Mouse (Mus musculus) heart, adult 2 months (tissue): ENCODE measurements around the gene Tfpi. TPM values are rescaled to one million over a fixed set of nuclear protein-coding genes. Genes with fewer than 3 reads are reported as not detected.
A peak's percentile ranks its signal among the peaks of the same experiment; 100 is the strongest.

ENCODE experiments used
- DNase-seq, 2 experiments: peaks; one replicate each; pipeline ENCODE4 v3.0.0; 2021
- H3K27ac ChIP-seq: fragments of 200-600 bp; 2 replicates; pipeline ENCODE4 v1.8.1; 2022
- H3K27me3 ChIP-seq: fragments of 200-500 bp; 2 replicates; pipeline ENCODE4 v1.6.1; 2012; ENCODE audit warnings: mild to moderate bottlenecking, low read length, inconsistent platforms, mixed read lengths; ENCODE audit not compliant: control insufficient read depth, insufficient read depth
- H3K36me3 ChIP-seq: fragments of 200-500 bp; 2 replicates; pipeline ENCODE4 v1.6.1; 2012; ENCODE audit warnings: low read length, inconsistent platforms; ENCODE audit not compliant: control insufficient read depth, insufficient read depth
- H3K4me1 ChIP-seq: fragments of 200-500 bp; 2 replicates; pipeline ENCODE4 v1.6.1; 2011; ENCODE audit warnings: low read length; ENCODE audit not compliant: control insufficient read depth, insufficient read depth
- H3K4me3 ChIP-seq: fragments of 200-600 bp; 2 replicates; pipeline ENCODE4 v1.8.1; 2022
- H3K79me2 ChIP-seq: fragments of 200-500 bp; replicated peaks from 2 replicates; pipeline ENCODE4 v1.6.1; 2012; ENCODE audit warnings: mild to moderate bottlenecking, inconsistent platforms, low read length, moderate library complexity, mixed read lengths; ENCODE audit not compliant: control insufficient read depth, insufficient read depth
- H3K9ac ChIP-seq: fragments of 200-500 bp; 2 replicates; pipeline ENCODE4 v1.6.1; 2012; ENCODE audit warnings: low read depth, mild to moderate bottlenecking, control low read depth, inconsistent platforms, low read length, mixed read lengths
- CTCF ChIP-seq: fragments of 200-600 bp; IDR thresholded peaks from 2 replicates; pipeline ENCODE4 v1.8.1; 2022; ENCODE audit warnings: antibody characterized with exemption, mild to moderate bottlenecking, moderate library complexity
- EP300 ChIP-seq: fragments of 200-500 bp; IDR thresholded peaks from 2 replicates; pipeline ENCODE4 v1.6.1; 2011; ENCODE audit warnings: low read depth, low read length, control low read depth; ENCODE audit not compliant: insufficient read depth
- POLR2A ChIP-seq: fragments of 200-500 bp; IDR thresholded peaks from 2 replicates; pipeline ENCODE4 v1.6.1; 2011; ENCODE audit warnings: mild to moderate bottlenecking, low read depth, low read length, control low read depth; ENCODE audit not compliant: insufficient read depth
- WGBS: fragments of 180-500 bp; shearing (Covaris S2); methylation state at CpG from one replicate; pipeline ENCODE4 v1.1.7; 2018; 5-methylcytosine and 5-hydroxymethylcytosine counted together
- intact Hi-C: fragments of 180-260 bp; cut with DNase I; formaldehyde crosslinking; loops from one replicate; pipeline ENCODE4 v1.15.1; 2025
- polyA plus RNA-seq: library from polyadenylated mRNA; depleted of rRNA; stranded (reverse); fragments of >200 nt; gene quantifications from 2 replicates; pipeline ENCODE4 v1.2.3, GENCODE M21; 2012
- total RNA-seq, 2 experiments: library from RNA; stranded (reverse); gene quantifications; 2 replicates each; pipeline ENCODE4 v1.2.3; 2021

Tfpi gene
- total and polyA plus RNA-seq, 3 experiments: 19.9 to 56.9 (median 54.1) TPM

GRCm38 (mm10) chr2:84504285-84504684 is 27.7 kb upstream of the Tfpi start:
- Histone ChIP-seq H3K79me2 (no peaks in the 10 kb centered on the region), H3K9ac (no peak overlapping the region), H3K27me3 (no peaks in the 10 kb centered on the region), H3K36me3 (no peaks in the 10 kb centered on the region), H3K27ac (peak overlapping the region; percentile 73), H3K4me1 (no peaks in the 10 kb centered on the region), H3K4me3 (no peak overlapping the region)
- WGBS: 30% methylated on average over 4 of the region's 4 CpGs
- intact Hi-C loops: no loop called here
- TF ChIP-seq POLR2A (peak; percentile 42; the same call in 1 of the 2 replicates), CTCF (no peak), EP300 (no peak)
- no peak for DNase-seq

GRCm38 (mm10) chr2:84498921-84499320 is 22.3 kb upstream of the Tfpi start:
- Histone ChIP-seq H3K4me1 (no peaks in the 10 kb centered on the region), H3K79me2 (no peaks in the 10 kb centered on the region), H3K27me3 (no peaks in the 10 kb centered on the region), H3K36me3 (no peaks in the 10 kb centered on the region), H3K4me3 (no peak overlapping the region), H3K27ac (no peak overlapping the region), H3K9ac (no peak overlapping the region)
- no peak for TF ChIP-seq CTCF
- no peak for TF ChIP-seq POLR2A
- TF ChIP-seq EP300: no peak
- intact Hi-C loops: no loop called here
- no peak for DNase-seq
- 68% methylated on average over 3 of the region's 3 CpGs for WGBS

GRCm38 (mm10) chr2:84495108-84495507 is 18.5 kb upstream of the Tfpi start:
- intact Hi-C loops: no loop called here
- no peaks in the 10 kb centered on the region for H3K79me2 ChIP-seq
- no peaks in the 10 kb centered on the region for H3K4me1 ChIP-seq
- H3K4me3 ChIP-seq: no peak overlapping the region
- no peak overlapping the region for H3K9ac ChIP-seq
- no peaks in the 10 kb centered on the region for H3K27me3 ChIP-seq
- no peaks in the 10 kb centered on the region for H3K36me3 ChIP-seq
- no peak overlapping the region for H3K27ac ChIP-seq
- WGBS: 85% methylated on average over 3 of the region's 3 CpGs
- no peak for DNase-seq
- no peak for TF ChIP-seq CTCF
- no peak for TF ChIP-seq POLR2A
- no peak for TF ChIP-seq EP300

GRCm38 (mm10) chr2:84493626-84494025 is 17.1 kb upstream of the Tfpi start:
- Histone ChIP-seq H3K9ac (no peak overlapping the region), H3K79me2 (no peaks in the 10 kb centered on the region), H3K36me3 (no peaks in the 10 kb centered on the region), H3K27me3 (no peaks in the 10 kb centered on the region), H3K4me3 (no peak overlapping the region), H3K27ac (no peak overlapping the region), H3K4me1 (no peaks in the 10 kb centered on the region)
- no peak for DNase-seq
- intact Hi-C loops: no loop called here
- WGBS: 79% methylated on average over 2 of the region's 2 CpGs
- TF ChIP-seq EP300 (no peak), POLR2A (no peak), CTCF (no peak)

GRCm38 (mm10) chr2:84491715-84492114 is 15.1 kb upstream of the Tfpi start:
- Histone ChIP-seq H3K9ac (no peak overlapping the region), H3K36me3 (no peaks in the 10 kb centered on the region), H3K4me1 (no peaks in the 10 kb centered on the region), H3K27me3 (no peaks in the 10 kb centered on the region), H3K79me2 (no peaks in the 10 kb centered on the region), H3K4me3 (no peak overlapping the region), H3K27ac (no peak overlapping the region)
- intact Hi-C loops: no loop called here
- WGBS: 81% methylated on average over 1 of the region's 1 CpGs
- TF ChIP-seq POLR2A (no peak), CTCF (no peak), EP300 (no peak)
- no peak for DNase-seq

GRCm38 (mm10) chr2:84487705-84488291 is 11.2 kb upstream of the Tfpi start:
- intact Hi-C loops: loop anchor here (10.0 kb wide), 1 partner anchor 177 kb away; no protein-coding TSS in a partner anchor
- TF ChIP-seq EP300: no peak
- no peak for TF ChIP-seq POLR2A
- no peak for TF ChIP-seq CTCF
- Histone ChIP-seq H3K79me2 (no peaks in the 10 kb centered on the region), H3K4me3 (no peak overlapping the region), H3K9ac (no peak overlapping the region), H3K4me1 (no peaks in the 10 kb centered on the region), H3K27me3 (no peaks in the 10 kb centered on the region), H3K36me3 (no peaks in the 10 kb centered on the region), H3K27ac (no peak overlapping the region)
- no peak for DNase-seq
- 27% methylated on average over 9 of the region's 9 CpGs for WGBS
